Mouse (Mus musculus) spleen, embryonic (tissue): Measurements from ENCODE around the gene A830031A19Rik.

Source experiments
- CTCF ChIA-PET: fragments of 350-600 bp; sonication (Branson Sonifier 250); formaldehyde crosslinking; loops from one replicate; lab custom pipeline; 2022; lab: Charles Lee

Gene A830031A19Rik

GRCm38 (mm10) chr11:24096483-24096882, 21.6 kb upstream of the A830031A19Rik start:
- CTCF ChIA-PET: no interaction called here

GRCm38 (mm10) chr11:24095656-24096353, 21.0 kb upstream of the A830031A19Rik start:
- CTCF ChIA-PET: no interaction called here

GRCm38 (mm10) chr11:24095236-24095635, 20.4 kb upstream of the A830031A19Rik start:
- CTCF ChIA-PET: interaction anchor here (0.6 kb wide), 1 partner anchor 17 kb away, joined by 5 read pairs; no protein-coding TSS in a partner anchor

- CTCF ChIA-PET: no interaction called here
These were observed 19.2 kb upstream of the A830031A19Rik start for GRCm38 (mm10) chr11:24094086-24094487.

- CTCF ChIA-PET: no interaction called here
These were observed 17.8 kb upstream of the A830031A19Rik start for GRCm38 (mm10) chr11:24092618-24093017.

GRCm38 (mm10) chr11:24091393-24092080, 16.7 kb upstream of the A830031A19Rik start:
- CTCF ChIA-PET: no interaction called here

GRCm38 (mm10) chr11:24090443-24090842, 15.6 kb upstream of the A830031A19Rik start:
- CTCF ChIA-PET: no interaction called here

- CTCF ChIA-PET: interaction anchor here (0.7 kb wide), 1 partner anchor 11 kb away, joined by 4 read pairs; no protein-coding TSS in a partner anchor
These were observed 12.2 kb upstream of the A830031A19Rik start for GRCm38 (mm10) chr11:24087069-24087468.

- CTCF ChIA-PET: no interaction called here
These were observed 11.1 kb upstream of the A830031A19Rik start for GRCm38 (mm10) chr11:24085986-24086385.

- CTCF ChIA-PET: interaction anchor here (1.0 kb wide), 1 partner anchor 29 kb away, joined by 6 read pairs; no protein-coding TSS in a partner anchor
These were observed 9.7 kb upstream of the A830031A19Rik start for GRCm38 (mm10) chr11:24084590-24084989.

GRCm38 (mm10) chr11:24084077-24084476, 9.2 kb upstream of the A830031A19Rik start:
- CTCF ChIA-PET: interaction anchor here (0.6 to 1.3 kb wide), 3 partner anchors 16 to 36 kb away, joined by 4 to 6 read pairs (median 5); no protein-coding TSS in a partner anchor

- CTCF ChIA-PET: interaction anchor here (0.6 to 1.3 kb wide), 3 partner anchors 17 to 37 kb away, joined by 4 to 6 read pairs (median 5); no protein-coding TSS in a partner anchor
These were observed 8.6 kb upstream of the A830031A19Rik start for GRCm38 (mm10) chr11:24083423-24083822.

GRCm38 (mm10) chr11:24083076-24083405, 8.2 kb upstream of the A830031A19Rik start:
- CTCF ChIA-PET: interaction anchor here (1.3 kb wide), 1 partner anchor 17 kb away, joined by 5 read pairs; no protein-coding TSS in a partner anchor

- CTCF ChIA-PET: interaction anchor here (1.3 to 1.6 kb wide), 2 partner anchors 18 to 1219 kb away, joined by 3 to 5 read pairs; no protein-coding TSS in a partner anchor
These were observed 7.7 kb upstream of the A830031A19Rik start for GRCm38 (mm10) chr11:24082385-24083075.

- CTCF ChIA-PET: interaction anchor here (0.5 to 1.6 kb wide), 2 partner anchors 320 to 1220 kb away, joined by 3 to 5 read pairs; no protein-coding TSS in a partner anchor
These were observed 7.0 kb upstream of the A830031A19Rik start for GRCm38 (mm10) chr11:24081687-24082384.

- CTCF ChIA-PET: interaction anchor here (0.5 to 1.6 kb wide), 6 partner anchors 78 to 1587 kb away, joined by 3 to 8 read pairs (median 4); no protein-coding TSS in a partner anchor
These were observed 6.3 kb upstream of the A830031A19Rik start for GRCm38 (mm10) chr11:24081016-24081686.

- CTCF ChIA-PET: interaction anchor here (0.6 to 1.6 kb wide), 4 partner anchors 79 to 1586 kb away, joined by 3 to 4 read pairs (median 3); no protein-coding TSS in a partner anchor
These were observed 5.7 kb upstream of the A830031A19Rik start for GRCm38 (mm10) chr11:24080541-24080940.

- CTCF ChIA-PET: no interaction called here
These were observed 4.8 kb upstream of the A830031A19Rik start for GRCm38 (mm10) chr11:24079392-24080391.
